Mouse (Mus musculus) adipocyte (in vitro differentiated cells): ENCODE results near the gene Trim32.
A peak's percentile ranks its signal among the peaks of the same experiment; 100 is the strongest.

Source experiments
- DNase-seq: peaks from one replicate; pipeline ENCODE4 v3.0.0-alpha.2; 2016; ENCODE audit warnings: low spot score

The Trim32 gene

DNA sequence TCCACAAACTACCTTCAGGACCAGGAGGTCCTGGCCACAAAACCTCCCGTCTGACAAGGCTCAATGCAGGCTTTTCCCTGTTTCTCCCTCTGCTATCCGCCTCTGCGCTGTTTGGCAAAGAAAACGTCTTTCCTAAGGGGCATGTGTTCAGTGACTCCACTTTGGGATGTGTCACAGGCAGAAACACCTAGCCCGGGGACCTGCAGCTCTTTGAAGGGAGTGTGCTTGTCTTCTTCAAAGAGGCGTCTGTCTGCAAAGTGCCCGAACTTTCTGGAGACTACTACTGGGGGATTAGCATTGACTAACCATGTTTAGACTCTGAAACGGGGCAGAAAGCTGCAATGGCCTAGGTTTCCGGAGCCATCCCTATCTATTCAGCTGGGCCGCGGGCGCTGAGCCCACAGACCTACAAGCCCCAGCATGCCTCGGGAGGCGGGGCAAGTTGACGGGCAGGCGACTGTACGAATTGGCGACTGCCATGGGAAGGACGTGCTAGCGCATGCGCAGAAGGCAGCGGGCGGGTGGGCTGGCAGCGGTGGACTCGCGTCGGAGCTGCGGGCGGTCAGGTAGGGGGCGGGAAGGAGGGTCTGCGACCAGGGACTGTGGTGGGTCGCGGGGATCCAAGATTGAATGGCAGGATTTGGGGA is at the start of gene Trim32:
Gene Trim32, plus strand, starts transcription at position 483 of the 647 bp plus-strand sequence.
- peak; percentile 96 for DNase-seq

- no peak for DNase-seq
Observed at GRCm38 (mm10) chr4:65565493-65565892, 39.3 kb upstream of the Trim32 start.

- DNase-seq: peak; percentile 49
Observed at GRCm38 (mm10) chr4:65580254-65580653, 24.5 kb upstream of the Trim32 start.

- DNase-seq: peak; percentile 64
Observed at GRCm38 (mm10) chr4:65586947-65587346, 17.8 kb upstream of the Trim32 start.

- peak; percentile 82 for DNase-seq
Observed at GRCm38 (mm10) chr4:65589780-65590179, 15.0 kb upstream of the Trim32 start.

- DNase-seq: no peak
Observed at GRCm38 (mm10) chr4:65594601-65595369, 10.0 kb upstream of the Trim32 start.

- DNase-seq: peak; percentile 33
Observed at GRCm38 (mm10) chr4:65605151-65605702, 441 bp downstream of the Trim32 start.

GRCm38 (mm10) chr4:65607184-65607631 is 2.4 kb downstream of the Trim32 start:
- no peak for DNase-seq

- no peak for DNase-seq
Observed at GRCm38 (mm10) chr4:65608112-65608511, 3.3 kb downstream of the Trim32 start.

DNA sequence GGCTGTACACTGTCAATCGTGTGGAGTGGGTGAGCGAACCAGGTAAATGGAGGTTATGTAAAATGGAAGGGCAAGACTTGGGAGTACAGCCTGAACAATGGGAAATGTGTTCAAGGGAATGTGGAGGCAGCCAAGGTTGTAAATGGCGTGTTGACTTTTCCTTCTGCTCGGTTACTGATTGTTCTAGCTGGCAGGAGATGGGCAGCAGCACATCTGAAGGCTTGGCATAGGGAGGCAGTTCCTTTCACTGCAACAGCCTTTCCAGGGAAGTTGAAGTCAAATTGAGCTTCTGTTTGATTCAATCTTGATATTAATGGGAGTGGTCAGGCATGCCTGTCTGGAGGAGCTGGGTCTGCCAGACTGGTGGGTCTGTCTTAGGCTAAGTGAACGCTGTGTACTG is 5.5 kb downstream of the Trim32 start:
- DNase-seq: peak; percentile 30

DNA sequence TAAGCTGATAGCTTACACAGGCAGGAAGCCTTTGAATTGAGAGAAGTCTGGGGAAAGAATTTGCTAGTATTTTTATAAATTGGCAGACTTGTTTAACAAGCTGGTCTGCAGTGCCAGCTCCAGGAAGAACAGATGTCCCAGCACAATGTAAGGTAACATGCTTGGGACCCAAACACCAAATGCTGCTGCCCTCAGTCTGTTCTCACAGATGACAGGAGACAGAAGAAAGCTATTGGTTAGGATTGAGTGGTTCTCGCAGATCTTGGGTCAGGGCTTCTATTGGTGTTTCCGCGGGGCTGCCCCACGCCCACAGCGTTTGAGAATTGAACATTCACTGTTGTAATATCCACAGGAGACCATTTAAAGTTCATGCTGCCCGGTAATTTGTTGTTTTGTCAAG is 6.1 kb downstream of the Trim32 start:
- DNase-seq: no peak

- no peak for DNase-seq
Observed at GRCm38 (mm10) chr4:65613135-65613534, 8.3 kb downstream of the Trim32 start.

DNA sequence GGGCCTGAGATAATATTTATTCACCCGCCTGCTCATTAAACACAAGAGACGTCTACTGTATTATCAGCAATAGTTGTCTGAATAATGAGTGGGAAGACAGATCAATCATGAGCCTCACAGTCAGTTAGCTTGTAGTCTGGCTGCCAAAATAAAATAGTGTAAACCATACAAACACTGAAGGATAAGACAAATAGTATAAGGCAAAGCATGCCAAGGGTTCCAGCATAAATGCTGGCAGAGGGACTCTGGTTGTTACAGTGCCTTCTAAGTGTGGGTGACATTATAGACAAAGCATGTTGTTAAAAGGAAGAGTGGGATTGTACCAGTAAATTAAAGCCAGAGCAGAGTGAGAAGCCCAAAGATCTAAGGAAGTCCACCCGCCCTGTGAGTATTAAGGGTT is 15.3 kb downstream of the Trim32 start:
- no peak for DNase-seq

DNA sequence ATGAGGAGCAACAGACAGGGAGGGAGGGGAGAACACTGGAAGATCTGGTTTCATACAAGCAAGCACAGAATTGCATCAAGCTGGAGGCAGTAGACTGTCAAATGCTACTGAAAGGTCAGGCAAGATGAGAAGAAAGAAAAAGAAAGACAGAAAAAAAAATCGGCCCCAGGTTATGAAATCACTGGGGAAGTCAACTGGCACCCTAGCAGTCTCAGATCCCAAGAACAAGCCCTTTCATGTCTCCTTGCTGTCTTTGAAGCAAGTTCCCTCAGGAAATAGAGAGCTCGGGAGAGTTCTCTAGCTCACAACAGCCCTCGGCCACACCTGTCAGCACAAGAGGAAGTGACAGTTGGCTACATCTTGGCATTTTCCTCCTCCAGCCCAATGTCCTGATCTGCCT is 33.4 kb downstream of the Trim32 start:
- no peak for DNase-seq

DNA sequence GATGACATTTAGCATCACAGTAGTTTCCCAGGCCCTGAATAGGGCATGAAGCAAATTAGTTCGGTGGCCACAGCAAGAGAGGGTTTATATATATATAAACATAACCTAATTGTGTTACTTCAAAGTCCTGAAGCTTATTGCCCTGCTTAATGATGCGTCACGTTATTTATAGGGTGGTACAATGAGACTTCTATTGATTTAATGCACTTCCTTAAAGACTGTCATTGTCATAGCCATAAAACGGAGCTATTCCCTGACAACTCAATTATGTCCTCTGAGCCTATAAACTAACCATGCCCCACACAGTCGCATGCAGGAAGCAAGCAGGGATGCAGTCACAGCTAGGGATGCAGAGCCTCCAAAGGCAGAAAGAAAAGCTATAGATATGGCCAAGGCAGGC is 37.8 kb downstream of the Trim32 start:
- DNase-seq: no peak

- DNase-seq: peak; percentile 81
Observed at GRCm38 (mm10) chr4:65654723-65655122, 49.9 kb downstream of the Trim32 start.

- no peak for DNase-seq
Observed at GRCm38 (mm10) chr4:65663176-65663575, 58.4 kb downstream of the Trim32 start.
